Mouse (Mus musculus) adrenal gland, postnatal 4 days (tissue): ENCODE data around the gene Syt9. TPM values are rescaled to one million over a fixed set of nuclear protein-coding genes. Genes with fewer than 3 reads are reported as not detected.

Experiments
- total RNA-seq, 2 experiments: library from RNA; stranded (reverse); gene quantifications; 2 replicates each; pipeline ENCODE4 v1.2.3; 2021

Gene Syt9
- total RNA-seq, 2 experiments from 2014 or later, result 10.0 to 12.8 TPM

Other genes starting within 250 kb of the Syt9 start
- gene Olfr715, start 239.6 kb upstream of the Syt9 start, total RNA-seq, result not detected
- not detected for gene Olfr716, start 232.4 kb upstream of the Syt9 start, total RNA-seq
- gene Nlrp14, start 203.7 kb upstream of the Syt9 start, total RNA-seq, result under 1 TPM in 1 of 2 experiments, not detected in 1; 0.17 TPM
- not detected for gene Rbmxl2, start 161.3 kb upstream of the Syt9 start, total RNA-seq
- gene Olfml1, start 196.7 kb downstream of the Syt9 start, total RNA-seq, result 10 to 100 TPM; 15.3 to 16.9 TPM
- 10 to 100 TPM in 1 of 2 experiments, 1 to 10 TPM in 1; 9.4 to 10.4 TPM for gene Ppfibp2, start 224.5 kb downstream of the Syt9 start, total RNA-seq